Mouse (Mus musculus) lung, adult 2 months (tissue): Measurements from ENCODE around the gene Syngr2.

ENCODE experiments used
- CTCF ChIP-seq: fragments of 200-500 bp; IDR thresholded peaks from 2 replicates; pipeline ENCODE4 v1.5.1; 2011; ENCODE audit warnings: mild to moderate bottlenecking, low read length, control low read depth; ENCODE audit not compliant: insufficient read depth
- POLR2A ChIP-seq: fragments of 200-500 bp; IDR thresholded peaks from 2 replicates; pipeline ENCODE4 v1.6.1; 2011; ENCODE audit warnings: low read depth, mild to moderate bottlenecking, control low read depth, low read length, borderline replicate concordance; ENCODE audit errors: extremely low read depth

GRCm38 (mm10) chr11:117790703-117791440, 18.6 kb upstream of the Syngr2 start:
- 0 out of 2 replicates have a peak, but pooled peaks have one; percentile 17 for TF ChIP-seq CTCF
- 0 out of 2 replicates have a peak, but pooled peaks have one; percentile 3 for TF ChIP-seq POLR2A
